ENCODE assay signal across 28 mouse cellular contexts in the genomic region with DNA sequence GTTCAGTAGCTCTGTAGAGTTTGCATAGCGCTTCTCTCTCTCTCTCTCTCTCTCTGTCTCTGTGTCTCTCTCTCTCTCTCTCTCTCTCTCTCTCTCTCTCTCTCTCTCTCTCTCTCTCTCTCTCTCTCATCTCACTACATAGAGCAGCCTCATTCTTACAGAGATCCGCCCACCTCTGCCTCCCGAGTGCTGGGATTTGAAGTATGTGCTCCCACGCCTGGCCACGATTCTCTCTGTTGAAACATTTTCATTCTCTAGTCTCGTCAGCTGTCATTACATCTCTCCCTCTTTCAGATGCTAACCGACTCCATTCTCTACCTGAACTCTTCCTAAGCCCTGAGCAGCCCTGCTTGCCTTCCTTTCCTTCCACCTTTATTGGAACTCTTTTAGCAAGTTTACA. TPM values are rescaled to one million over a fixed set of nuclear protein-coding genes. Genes with fewer than 3 reads are reported as not detected.
DNase-seq lines count a peak whose midpoint lies in the region; TF ChIP-seq lines count a peak whose summit lies in the region.
"Had no signal": no experiment of that assay in that cellular context is flagged by ENCODE, and none has a peak within 500 bp of the region (broad histone marks: within the 10 kb centered on the region; RNA-seq: fewer than 3 reads in every experiment).

No protein-coding gene starts in this region.

- WGBS in midbrain, embryonic 10.5 days = 76% methylated on average over 7 of the region's 7 CpGs

- no peaks in the 10 kb centered on the region for H3K27me3 ChIP-seq in midbrain, embryonic 10.5 days (ENCODE audit: low read depth, poor library complexity, severe bottlenecking)
- H3K27me3 ChIP-seq: hindbrain, embryonic 12.5 days; intestine, embryonic 15.5 days; liver, embryonic 13.5 days; midbrain, embryonic 15.5 days had no signal

- no peaks in the 10 kb centered on the region for H3K9me3 ChIP-seq in midbrain, embryonic 10.5 days (replicated peaks)
- H3K9me3 ChIP-seq: heart, embryonic 10.5 days; hindbrain, embryonic 12.5 days; intestine, embryonic 15.5 days; limb, embryonic 10.5 days; limb, embryonic 15.5 days; liver, embryonic 13.5 days; midbrain, embryonic 15.5 days had no signal

- no peak overlapping the region for H3K27ac ChIP-seq in left cerebral cortex, adult 2 months
- H3K27ac ChIP-seq in midbrain, embryonic 10.5 days (replicated peaks) = no peak overlapping the region
- H3K27ac ChIP-seq: heart, embryonic 10.5 days; hindbrain, embryonic 12.5 days; hindbrain, postnatal 0 days; intestine, embryonic 15.5 days; kidney, postnatal 0 days; limb, embryonic 10.5 days; limb, embryonic 15.5 days; liver, embryonic 13.5 days; midbrain, embryonic 15.5 days had no signal

- H3K4me1 ChIP-seq in midbrain, embryonic 10.5 days = no peaks in the 10 kb centered on the region
- H3K4me1 ChIP-seq: hindbrain, embryonic 12.5 days; intestine, embryonic 15.5 days; limb, embryonic 10.5 days; limb, embryonic 15.5 days; liver, embryonic 13.5 days; midbrain, embryonic 15.5 days had no signal

- H3K36me3 ChIP-seq in midbrain, embryonic 10.5 days = no peaks in the 10 kb centered on the region
- H3K36me3 ChIP-seq: heart, embryonic 10.5 days; hindbrain, embryonic 12.5 days; intestine, embryonic 15.5 days; limb, embryonic 10.5 days; limb, embryonic 15.5 days; liver, embryonic 13.5 days; midbrain, embryonic 15.5 days had no signal

- intact Hi-C loops in left cerebral cortex, postnatal 10 days (cut with DNase I) = no loop called here
- intact Hi-C loops in left cerebral cortex, adult 2 months (cut with DNase I) = no loop called here

- TF ChIP-seq CTCF in left cerebral cortex, adult 2 months (IDR thresholded peaks at IDR 0.05) = no peak

- no peak overlapping the region for H3K4me3 ChIP-seq in left cerebral cortex, adult 2 months
- no peak overlapping the region for H3K4me3 ChIP-seq in midbrain, embryonic 10.5 days
- H3K4me3 ChIP-seq: erythroblast, embryonic 14.5 days; heart, embryonic 10.5 days; hindbrain, embryonic 12.5 days; intestine, embryonic 15.5 days; limb, embryonic 10.5 days; limb, embryonic 15.5 days; liver, embryonic 13.5 days; midbrain, embryonic 15.5 days had no signal

- DNase-seq in frontal cortex, postnatal 36 days (ENCODE audit: low spot score in 2 of 2) = peak; percentile 44 to 70
- no peak for DNase-seq in frontal cortex, postnatal 10 days (ENCODE audit: low spot score in 2 of 2)
- DNase-seq in left cerebral cortex, adult 18-20 months (ENCODE audit: low spot score in 2 of 2) = peak; percentile 55 to 76
- no peak for DNase-seq in left cerebral cortex, postnatal 10 days (ENCODE audit: extremely low spot score in 1 of 2, low spot score in 2 of 2)
- DNase-seq in left cerebral cortex, adult 2 months (ENCODE audit: extremely low spot score in 1 of 2, low spot score in 2 of 2) = peak; percentile 51 to 53
- peak; percentile 69 to 87 for DNase-seq in right cerebral cortex, postnatal 36 days (ENCODE audit: low spot score in 2 of 2)
- DNase-seq in kidney, postnatal 36 days = no peak
- DNase-seq in midbrain, embryonic 10.5 days (ENCODE audit: low spot score) = no peak
- DNase-seq: adrenal gland, postnatal 14 days; cerebellum, adult 11-12 months; heart, postnatal 36 days; kidney, adult 8-10 months; liver, embryonic 13.5 days; lung, adult 2 months; lung, postnatal 10 days; spleen, adult 18-20 months; thymus, adult 18-20 months; thymus, postnatal 25 days had no signal

RNA-seq across cellular contexts. Expression of a gene that starts 9.0 kb away (rescaled TPM):
- 100 to 1,000 TPM; 154 to 171 TPM for total RNA-seq in left cerebral cortex, adult 18-20 months (2021)
- total RNA-seq in left cerebral cortex, postnatal 10 days (2021) = 100 to 1,000 TPM; 128 to 136 TPM
- total RNA-seq in left cerebral cortex, adult 2 months (2021) = 100 to 1,000 TPM; 178 to 192 TPM
- 2.3 and 3.7 TPM in 2 replicates for polyA plus RNA-seq in midbrain, embryonic 10.5 days (2016; fragmentation: Nextera tagmentation; extraction: Ambion mirVana)
- total RNA-seq: MEL had no signal

Comparison
In these comparisons a context has a peak if more than half of its experiments do, and no peak if none do; other contexts are left out.
1. DNase-seq: peak in frontal cortex, postnatal 36 days (2 of 2), left cerebral cortex, adult 18-20 months (2 of 2), left cerebral cortex, adult 2 months (2 of 2) and right cerebral cortex, postnatal 36 days (2 of 2); none in frontal cortex, postnatal 10 days (0 of 2), left cerebral cortex, postnatal 10 days (0 of 2), kidney, postnatal 36 days (0 of 2) and midbrain, embryonic 10.5 days (single experiment).